Mouse (Mus musculus): ENCODE measurements around the gene Zmynd10.

- TF ChIP-seq CTCF (conservative IDR thresholded peaks at IDR 0.05; ENCODE audit: insufficient read depth, insufficient read length, low read depth, low read length) (no peak), POLR2A (IDR thresholded peaks at IDR 0.05; ENCODE audit: low read depth, low read length) (no peak)
These were observed 20.7 kb upstream of the Zmynd10 start for GRCm38 (mm10) chr9:107526198-107527026.
